Mouse (Mus musculus) ES-Bruce4 (cell line): ENCODE measurements at regions not wholly inside any gene's neighbourhood (a gene's known extent, or its start where the extent isn't known, plus 50 kb on each side); places are given as distances from the start of the nearest gene placed in this dataset.

Source experiments
- CTCF ChIP-seq: IDR thresholded peaks from one replicate; pipeline ENCODE4 v1.8.1; 2011; ENCODE audit warnings: low read depth, low read length
- POLR2A ChIP-seq: IDR thresholded peaks from one replicate; pipeline ENCODE4 v1.8.1; 2011; ENCODE audit warnings: low read length; ENCODE audit not compliant: insufficient read depth

DNA sequence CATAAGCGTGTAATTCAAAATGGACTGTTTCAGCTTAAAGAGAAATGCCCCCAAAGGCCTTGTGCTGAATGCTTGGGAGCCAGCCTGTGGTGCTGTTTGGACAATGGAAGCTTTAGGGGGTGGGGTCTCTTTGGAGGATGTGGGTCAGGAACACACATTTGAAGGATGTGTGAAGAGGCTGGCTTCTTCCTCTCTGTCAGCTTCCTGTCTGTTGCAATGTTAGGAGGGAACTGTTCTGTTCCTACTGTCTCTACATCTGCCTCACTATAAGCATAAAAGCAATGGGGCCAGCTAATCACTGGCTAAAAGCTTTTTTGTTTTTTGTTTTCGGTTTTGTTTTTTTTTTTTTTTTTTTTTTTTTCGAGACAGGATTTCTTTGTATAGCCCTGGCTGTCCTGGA is 480.5 kb upstream of the Nox3 start:
- TF ChIP-seq POLR2A, result no peak
- TF ChIP-seq CTCF, result no peak
